Mouse (Mus musculus) CH12.LX (cell line): ENCODE data around the gene Adh1. TPM values are rescaled to one million over a fixed set of nuclear protein-coding genes. Genes with fewer than 3 reads are reported as not detected.

ENCODE experiments used
- DNase-seq: peaks from one replicate; pipeline ENCODE4 v3.0.0-alpha.2; 2013; ENCODE audit errors: extremely low read depth
- H3K27ac ChIP-seq: 2 replicates; pipeline ENCODE4 v1.5.1; 2012; ENCODE audit warnings: low read depth, mild to moderate bottlenecking, control low read depth, moderate library complexity; ENCODE audit not compliant: insufficient read depth
- H3K27me3 ChIP-seq: replicated peaks from 2 replicates; pipeline ENCODE3; 2012; ENCODE audit warnings: inconsistent platforms
- H3K36me3 ChIP-seq, 2 experiments: replicated peaks in 1 of 2; 2 replicates each; pipeline versions ENCODE3 to v1.6.1; 2012; ENCODE audit warnings: inconsistent platforms in 1 of 2, low read length in 1 of 2, mild to moderate bottlenecking in 1 of 2, mixed read lengths in 1 of 2, moderate library complexity in 1 of 2; ENCODE audit not compliant: control insufficient read depth in 1 of 2, insufficient read depth in 1 of 2
- H3K4me1 ChIP-seq, 2 experiments: 2 replicates each; pipeline ENCODE4 v1.6.1; 2012; ENCODE audit warnings: inconsistent platforms in 1 of 2, moderate library complexity in 1 of 2; ENCODE audit not compliant: insufficient read depth in 2 of 2, control insufficient read depth in 1 of 2
- H3K4me2 ChIP-seq: 2 replicates; pipeline ENCODE4 v1.6.1; 2012; ENCODE audit warnings: low read depth, mild to moderate bottlenecking, control low read depth; ENCODE audit not compliant: poor library complexity, insufficient read depth, severe bottlenecking
- H3K4me3 ChIP-seq, 3 experiments: fragments of 150-350 bp in 1 of 3; sonication (generic) in 1 of 3; replicated peaks in 1 of 3; 2 replicates each; pipeline versions ENCODE3 to v1.5.1; 2011 to 2012; ENCODE audit warnings: low read depth in 2 of 3, low read length in 2 of 3, mild to moderate bottlenecking in 2 of 3, moderate library complexity in 2 of 3, control low read depth in 1 of 3, improper control_type of control experiment in 1 of 3, inconsistent platforms in 1 of 3, mixed read lengths in 1 of 3; ENCODE audit not compliant: poor library complexity in 1 of 3
- H3K79me2 ChIP-seq: replicated peaks from 2 replicates; pipeline ENCODE4 v1.6.1; 2012; ENCODE audit warnings: mild to moderate bottlenecking, moderate library complexity; ENCODE audit not compliant: control insufficient read depth, poor library complexity, insufficient read depth, severe bottlenecking; ENCODE audit errors: extremely low read depth
- H3K9ac ChIP-seq: 2 replicates; pipeline ENCODE4 v1.6.1; 2012; ENCODE audit warnings: low read depth, mild to moderate bottlenecking, control low read depth, moderate library complexity; ENCODE audit not compliant: insufficient read depth
- H3K9me3 ChIP-seq: replicated peaks from 2 replicates; pipeline ENCODE3; 2012; ENCODE audit warnings: low read length, inconsistent platforms, mixed read lengths
- BHLHE40 ChIP-seq: IDR thresholded peaks from 2 replicates; pipeline ENCODE4 v1.6.1; 2011; ENCODE audit warnings: mild to moderate bottlenecking, low read depth, low read length, improper control_type of control experiment
- CTCF ChIP-seq, 2 experiments: IDR thresholded peaks in 1 of 2; conservative IDR thresholded peaks in 1 of 2; 2 replicates each; pipeline ENCODE4 v1.5.1; 2011 to 2012; ENCODE audit warnings: low read depth in 2 of 2, low read length in 2 of 2, improper control_type of control experiment in 1 of 2, inconsistent platforms in 1 of 2, mild to moderate bottlenecking in 1 of 2, moderate library complexity in 1 of 2
- MAZ ChIP-seq: IDR thresholded peaks from 2 replicates; pipeline ENCODE4 v1.6.1; 2012; ENCODE audit warnings: low read depth, mild to moderate bottlenecking, inconsistent platforms, low read length, improper control_type of control experiment, moderate library complexity
- dilution Hi-C: fragments of 300-500 bp; cut with MboI; formaldehyde crosslinking; loops from 2 replicates; pipeline ENCODE4 v1.14.3; 2020; ENCODE audit warnings: low sequenced_read_pairs; ENCODE audit not compliant: extremely low pct_unique_long_range_greater_than_20kb, extremely low pct_ligation_motif_present
- in situ Hi-C: fragments of 300-500 bp; cut with MboI; formaldehyde crosslinking; loops from 3 replicates; pipeline ENCODE4 v1.14.3; 2019; ENCODE audit warnings: low sequenced_read_pairs, low pct_ligation_motif_present, low pct_unique_long_range_greater_than_20kb, mixed read lengths
- polyA plus RNA-seq: library from polyadenylated mRNA; unstranded; fragments of >175 nt; gene quantifications from 2 replicates; pipeline ENCODE4 v1.2.1, GENCODE M21; 2012; ENCODE audit warnings: low read depth; ENCODE audit not compliant: insufficient read length
- total RNA-seq, 2 experiments: library from RNA; depleted of rRNA; stranded (reverse); fragments of 300-350 nt in 1 of 2; fragments of >200 nt in 1 of 2; gene quantifications; 2 replicates each; pipeline ENCODE4 v1.2.3; 2012 to 2014

The Adh1 gene
- total and polyA plus RNA-seq, 3 experiments, result not detected

DNA sequence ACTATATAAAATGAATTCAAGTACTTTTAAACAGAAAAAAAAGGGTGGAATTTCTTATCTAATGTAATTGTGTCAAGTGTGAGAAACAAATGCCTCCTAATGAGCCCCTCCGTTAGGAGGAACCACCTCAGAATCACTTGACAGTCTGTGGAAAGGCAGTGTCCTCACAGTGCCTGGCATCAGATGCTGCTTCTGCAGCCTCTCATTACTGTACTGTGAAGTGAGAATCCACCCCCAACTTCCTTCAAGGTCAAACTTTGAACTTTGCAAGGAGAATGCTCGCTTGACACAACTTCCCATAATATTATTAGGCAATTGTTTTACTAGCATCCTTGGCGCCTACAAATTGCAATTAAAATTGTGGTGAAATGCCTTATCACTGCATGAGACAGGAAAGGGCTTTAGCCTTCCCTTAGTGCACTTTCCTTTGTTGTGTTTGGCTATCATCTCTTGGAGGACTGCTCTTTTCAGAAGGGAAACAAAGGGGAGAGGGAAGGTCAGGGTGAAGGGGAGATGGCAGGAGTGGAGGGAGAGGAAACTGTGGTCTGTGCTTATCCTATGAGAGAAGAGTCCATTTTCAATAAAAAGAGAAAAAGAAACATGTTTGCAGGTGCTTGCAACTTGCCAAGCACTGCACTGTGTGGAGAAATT lies 75.4 kb downstream of the Adh1 start:
- DNase-seq, result no peak

More for the DNA sequence above, 75.4 kb downstream of the Adh1 start:
- Histone ChIP-seq H3K9me3 (no peaks in the 10 kb centered on the region), H3K4me1 (peaks cover 0 to 9% of the 10 kb centered on the region in 2 experiments; a peak in 1 of 4 replicates), H3K36me3 (no peaks in the 10 kb centered on the region), H3K9ac (no peak overlapping the region), H3K79me2 (no peaks in the 10 kb centered on the region), H3K4me3 (no peak overlapping the region), H3K27ac (no peak overlapping the region), H3K27me3 (no peaks in the 10 kb centered on the region), H3K4me2 (no peak overlapping the region)
- in situ Hi-C loops, result no loop called here
- dilution Hi-C loops, result no loop called here
- TF ChIP-seq MAZ, result no peak
- no peak for TF ChIP-seq CTCF (conservative IDR thresholded peaks at IDR 0.05 in 1 of 2, IDR thresholded peaks at IDR 0.05 in 1 of 2; ENCODE audit: low read depth in 2 of 2, low read length in 2 of 2)
- no peak for TF ChIP-seq BHLHE40

Other genes with a start within 250 kb of the Adh1 start
- gene 1110002E22Rik, start 195.9 kb upstream of the Adh1 start, total RNA-seq (2012; rRNA removed), result 1.3 and 2.0 TPM in 2 replicates
- gene 1110002E22Rik, start 195.9 kb upstream of the Adh1 start, total RNA-seq (2014; rRNA removed), result 0.43 and 0.66 TPM in 2 replicates
- 2.3 and 2.6 TPM in 2 replicates for gene 1110002E22Rik, start 195.9 kb upstream of the Adh1 start, polyA plus RNA-seq
- gene Gm5105, start 193.6 kb upstream of the Adh1 start, total RNA-seq (2012; rRNA removed), result 0.13 TPM in 1 of 2 replicates, not detected in the other
- gene Gm5105, start 193.6 kb upstream of the Adh1 start, total RNA-seq (2014; rRNA removed), result not detected in 2 replicates
- gene Gm5105, start 193.6 kb upstream of the Adh1 start, polyA plus RNA-seq, result not detected in 2 replicates
- gene Trmt10a, start 117.5 kb upstream of the Adh1 start, total RNA-seq (2012; rRNA removed), result 38.0 and 43.9 TPM in 2 replicates
- 31.6 and 33.1 TPM in 2 replicates for gene Trmt10a, start 117.5 kb upstream of the Adh1 start, total RNA-seq (2014; rRNA removed)
- 65.7 and 90.4 TPM in 2 replicates for gene Trmt10a, start 117.5 kb upstream of the Adh1 start, polyA plus RNA-seq
- 4.0 and 4.5 TPM in 2 replicates for gene Mttp, start 116.0 kb upstream of the Adh1 start, total RNA-seq (2012; rRNA removed)
- 6.2 and 6.3 TPM in 2 replicates for gene Mttp, start 116.0 kb upstream of the Adh1 start, total RNA-seq (2014; rRNA removed)
- 5.9 and 6.0 TPM in 2 replicates for gene Mttp, start 116.0 kb upstream of the Adh1 start, polyA plus RNA-seq
- not detected in 2 replicates for gene 4930579F01Rik, start 67.2 kb upstream of the Adh1 start, total RNA-seq (2012; rRNA removed)
- not detected in 2 replicates for gene 4930579F01Rik, start 67.2 kb upstream of the Adh1 start, total RNA-seq (2014; rRNA removed)
- not detected in 2 replicates for gene 4930579F01Rik, start 67.2 kb upstream of the Adh1 start, polyA plus RNA-seq
- gene Adh7, start 43.2 kb upstream of the Adh1 start, total RNA-seq (2012; rRNA removed), result not detected in 2 replicates
- not detected in 2 replicates for gene Adh7, start 43.2 kb upstream of the Adh1 start, total RNA-seq (2014; rRNA removed)
- not detected in 2 replicates for gene Adh7, start 43.2 kb upstream of the Adh1 start, polyA plus RNA-seq
- gene Adh6a, start 52.3 kb downstream of the Adh1 start, total RNA-seq (2012; rRNA removed), result not detected in 2 replicates
- not detected in 2 replicates for gene Adh6a, start 52.3 kb downstream of the Adh1 start, total RNA-seq (2014; rRNA removed)
- not detected in 2 replicates for gene Adh6a, start 52.3 kb downstream of the Adh1 start, polyA plus RNA-seq
- gene Adh6b, start 80.8 kb downstream of the Adh1 start, total RNA-seq (2012; rRNA removed), result not detected in 2 replicates
- not detected in 2 replicates for gene Adh6b, start 80.8 kb downstream of the Adh1 start, total RNA-seq (2014; rRNA removed)
- gene Adh6b, start 80.8 kb downstream of the Adh1 start, polyA plus RNA-seq, result not detected in 2 replicates
- gene Adh4, start 154.5 kb downstream of the Adh1 start, total RNA-seq (2012; rRNA removed), result 0.21 and 0.25 TPM in 2 replicates
- not detected in 2 replicates for gene Adh4, start 154.5 kb downstream of the Adh1 start, total RNA-seq (2014; rRNA removed)
- not detected in 2 replicates for gene Adh4, start 154.5 kb downstream of the Adh1 start, polyA plus RNA-seq
- gene Adh5, start 182.1 kb downstream of the Adh1 start, total RNA-seq (2012; rRNA removed), result 384 TPM in 2 replicates
- gene Adh5, start 182.1 kb downstream of the Adh1 start, total RNA-seq (2014; rRNA removed), result 468 and 489 TPM in 2 replicates
- gene Adh5, start 182.1 kb downstream of the Adh1 start, polyA plus RNA-seq, result 487 and 508 TPM in 2 replicates
- gene Metap1, start 228.5 kb downstream of the Adh1 start, total RNA-seq (2012; rRNA removed), result 77.9 and 97.6 TPM in 2 replicates
- 163 and 183 TPM in 2 replicates for gene Metap1, start 228.5 kb downstream of the Adh1 start, total RNA-seq (2014; rRNA removed)
- gene Metap1, start 228.5 kb downstream of the Adh1 start, polyA plus RNA-seq, result 143 and 154 TPM in 2 replicates